Mouse (Mus musculus): ENCODE measurements at regions not wholly inside any gene's neighbourhood (a gene's known extent, or its start where the extent isn't known, plus 50 kb on each side); places are given as distances from the start of the nearest gene placed in this dataset.

GRCm38 (mm10) chr10:56539827-56540511, 162.8 kb downstream of the Gja1 start:
- WGBS = 29% methylated on average over 5 of the region's 5 CpGs
- ATAC-seq (ENCODE audit: low FRiP score, low read depth) = peak; percentile 47
- TF ChIP-seq POLR2A (IDR thresholded peaks at IDR 0.05; ENCODE audit: borderline replicate concordance, extremely low read depth, insufficient read depth, insufficient read length) = no peak

GRCm38 (mm10) chr10:56542106-56542505, 165.0 kb downstream of the Gja1 start:
- Histone ChIP-seq H3K4me3 (replicated peaks; ENCODE audit: low read length) (no peak overlapping the region), H3K27ac (replicated peaks; ENCODE audit: low read depth, low read length) (no peak overlapping the region), H3K36me3 (ENCODE audit: control insufficient read depth, insufficient read depth, low read length) (no peaks in the 10 kb centered on the region), H3K4me2 (replicated peaks; ENCODE audit: low read depth, low read length, severe bottlenecking) (no peak overlapping the region), H3K9ac (ENCODE audit: low read depth, low read length, severe bottlenecking) (no peak overlapping the region), H3K27me3 (ENCODE audit: control insufficient read depth, insufficient read depth, low read length) (no peaks in the 10 kb centered on the region), H3K9me3 (ENCODE audit: control insufficient read depth, low read length) (0 out of 2 replicates have a peak, but pooled peaks cover 6% of the 10 kb centered on the region), H3K4me1 (ENCODE audit: control insufficient read depth, insufficient read depth, low read length) (peaks cover 16% of the 10 kb centered on the region)
- no peak for TF ChIP-seq POLR2A (IDR thresholded peaks at IDR 0.05; ENCODE audit: borderline replicate concordance, extremely low read depth, insufficient read depth, insufficient read length)
- ATAC-seq (ENCODE audit: low FRiP score, low read depth) (no peak), DNase-seq (ENCODE audit: low spot score) (no peak)
- WGBS = 59% methylated on average over 3 of the region's 3 CpGs

More at GRCm38 (mm10) chr10:56539827-56540511, 162.8 kb downstream of the Gja1 start:
- H3K9ac ChIP-seq (ENCODE audit: low read depth, low read length, severe bottlenecking) = no peak overlapping the region
- H3K36me3 ChIP-seq (ENCODE audit: control insufficient read depth, insufficient read depth, low read length) = no peaks in the 10 kb centered on the region
- H3K9me3 ChIP-seq (ENCODE audit: control insufficient read depth, low read length) = 0 out of 2 replicates have a peak, but pooled peaks cover 6% of the 10 kb centered on the region
- no peak overlapping the region for H3K27ac ChIP-seq (replicated peaks; ENCODE audit: low read depth, low read length)
- no peak overlapping the region for H3K4me3 ChIP-seq (replicated peaks; ENCODE audit: low read length)
- DNase-seq (ENCODE audit: low spot score) = peak; percentile 52
- no peak overlapping the region for H3K4me2 ChIP-seq (replicated peaks; ENCODE audit: low read depth, low read length, severe bottlenecking)
- H3K27me3 ChIP-seq (ENCODE audit: control insufficient read depth, insufficient read depth, low read length) = no peaks in the 10 kb centered on the region
- H3K4me1 ChIP-seq (ENCODE audit: control insufficient read depth, insufficient read depth, low read length) = peaks cover 16% of the 10 kb centered on the region

- Histone ChIP-seq H3K9ac (ENCODE audit: low read depth, low read length, severe bottlenecking) (no peak overlapping the region), H3K27ac (replicated peaks; ENCODE audit: low read depth, low read length) (no peak overlapping the region), H3K27me3 (ENCODE audit: control insufficient read depth, insufficient read depth, low read length) (no peaks in the 10 kb centered on the region), H3K36me3 (ENCODE audit: control insufficient read depth, insufficient read depth, low read length) (no peaks in the 10 kb centered on the region), H3K9me3 (ENCODE audit: control insufficient read depth, low read length) (0 out of 2 replicates have a peak, but pooled peaks cover 6% of the 10 kb centered on the region), H3K4me3 (replicated peaks; ENCODE audit: low read length) (no peak overlapping the region), H3K4me1 (ENCODE audit: control insufficient read depth, insufficient read depth, low read length) (peaks cover 6% of the 10 kb centered on the region; the same call in 1 of the 2 replicates), H3K4me2 (replicated peaks; ENCODE audit: low read depth, low read length, severe bottlenecking) (no peak overlapping the region)
- WGBS = 15% methylated on average over 3 of the region's 3 CpGs
- ATAC-seq (ENCODE audit: low FRiP score, low read depth) = no peak
- no peak for TF ChIP-seq POLR2A (IDR thresholded peaks at IDR 0.05; ENCODE audit: borderline replicate concordance, extremely low read depth, insufficient read depth, insufficient read length)
- DNase-seq (ENCODE audit: low spot score) = no peak
Observed at GRCm38 (mm10) chr10:56545989-56546388, 168.9 kb downstream of the Gja1 start.

- H3K36me3 ChIP-seq (ENCODE audit: control insufficient read depth, insufficient read depth, low read length) = no peaks in the 10 kb centered on the region
- H3K27ac ChIP-seq (replicated peaks; ENCODE audit: low read depth, low read length) = no peak overlapping the region
- DNase-seq (ENCODE audit: low spot score) (no peak), ATAC-seq (ENCODE audit: low FRiP score, low read depth) (no peak)
- H3K9me3 ChIP-seq (ENCODE audit: control insufficient read depth, low read length) = 0 out of 2 replicates have a peak, but pooled peaks cover 6% of the 10 kb centered on the region
- no peak for TF ChIP-seq POLR2A (IDR thresholded peaks at IDR 0.05; ENCODE audit: borderline replicate concordance, extremely low read depth, insufficient read depth, insufficient read length)
- H3K4me2 ChIP-seq (replicated peaks; ENCODE audit: low read depth, low read length, severe bottlenecking) = no peak overlapping the region
- H3K9ac ChIP-seq (ENCODE audit: low read depth, low read length, severe bottlenecking) = no peak overlapping the region
- H3K27me3 ChIP-seq (ENCODE audit: control insufficient read depth, insufficient read depth, low read length) = no peaks in the 10 kb centered on the region
- no peak overlapping the region for H3K4me3 ChIP-seq (replicated peaks; ENCODE audit: low read length)
- peaks cover 6% of the 10 kb centered on the region; the same call in 1 of the 2 replicates for H3K4me1 ChIP-seq (ENCODE audit: control insufficient read depth, insufficient read depth, low read length)
- WGBS = 44% methylated on average over 2 of the region's 2 CpGs
Observed at GRCm38 (mm10) chr10:56546824-56547223, 169.7 kb downstream of the Gja1 start.

GRCm38 (mm10) chr10:56547825-56548224, 170.7 kb downstream of the Gja1 start:
- Histone ChIP-seq H3K4me1 (ENCODE audit: control insufficient read depth, insufficient read depth, low read length) (peaks cover 6% of the 10 kb centered on the region; the same call in 1 of the 2 replicates), H3K9ac (ENCODE audit: low read depth, low read length, severe bottlenecking) (no peak overlapping the region), H3K36me3 (ENCODE audit: control insufficient read depth, insufficient read depth, low read length) (no peaks in the 10 kb centered on the region), H3K27me3 (ENCODE audit: control insufficient read depth, insufficient read depth, low read length) (no peaks in the 10 kb centered on the region), H3K27ac (replicated peaks; ENCODE audit: low read depth, low read length) (no peak overlapping the region), H3K4me3 (replicated peaks; ENCODE audit: low read length) (no peak overlapping the region), H3K4me2 (replicated peaks; ENCODE audit: low read depth, low read length, severe bottlenecking) (no peak overlapping the region), H3K9me3 (ENCODE audit: control insufficient read depth, low read length) (0 out of 2 replicates have a peak, but pooled peaks cover 6% of the 10 kb centered on the region)
- ATAC-seq (ENCODE audit: low FRiP score, low read depth) (no peak), DNase-seq (ENCODE audit: low spot score) (no peak)
- TF ChIP-seq POLR2A (IDR thresholded peaks at IDR 0.05; ENCODE audit: borderline replicate concordance, extremely low read depth, insufficient read depth, insufficient read length) = no peak
- WGBS = 85% methylated on average over 3 of the region's 4 CpGs
